Mouse (Mus musculus): ENCODE measurements around the gene Zfp341.

The Zfp341 gene

DNA sequence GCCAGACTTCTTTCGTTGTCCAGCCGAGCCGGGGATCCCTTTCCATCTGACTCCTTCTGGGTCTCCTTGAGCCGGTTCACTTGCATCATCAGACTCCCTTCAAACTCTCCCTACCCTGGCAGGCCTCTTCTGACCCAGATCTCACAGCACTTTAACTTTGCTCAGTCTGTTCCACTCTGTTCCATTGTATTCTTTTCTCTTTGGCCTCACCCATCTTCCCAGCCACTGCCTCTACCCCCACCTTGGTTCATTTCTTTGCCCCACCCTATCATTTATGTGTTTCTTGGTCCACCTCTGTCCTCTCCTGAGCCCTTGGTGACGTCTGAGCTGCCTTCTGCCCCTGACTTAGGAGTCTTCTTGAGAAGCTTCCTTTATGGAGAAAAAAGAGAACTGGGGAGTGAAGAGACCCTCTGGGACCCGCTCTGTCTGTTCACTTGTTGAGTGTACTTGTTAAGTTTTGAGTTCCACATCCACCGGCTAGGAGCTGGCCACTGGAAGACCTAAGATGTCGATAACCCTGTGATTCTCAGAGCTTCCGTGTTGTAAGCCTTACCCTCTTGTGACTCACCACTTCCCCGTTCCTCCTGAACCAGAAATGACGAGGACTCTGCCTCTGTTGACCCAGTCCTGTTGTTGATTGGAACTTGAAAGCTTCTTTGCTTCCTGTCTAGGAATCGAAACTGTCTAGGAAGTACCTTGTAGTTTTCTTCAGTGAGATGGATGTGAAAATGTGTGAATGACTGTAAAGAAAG, 44.6 kb downstream of the Zfp341 start:
- CTCF ChIA-PET: interaction anchor here (0.5 to 1.8 kb wide), 11 partner anchors 9 to 55 kb away, joined by 3 to 17 read pairs (median 3); no protein-coding TSS in a partner anchor
- POLR2A ChIA-PET: interaction anchor here in 3 of 4 experiments (0.6 to 8.0 kb wide), 32 partner anchors 8 to 331 kb away, joined by 3 to 48 read pairs (median 6); partner anchors contain the start of genes 4930519P11Rik (in 1 of the 3), Eif2s2 (in 1 of the 3), Pxmp4 (in 1 of the 3) and Raly (in 1 of the 3)

DNA sequence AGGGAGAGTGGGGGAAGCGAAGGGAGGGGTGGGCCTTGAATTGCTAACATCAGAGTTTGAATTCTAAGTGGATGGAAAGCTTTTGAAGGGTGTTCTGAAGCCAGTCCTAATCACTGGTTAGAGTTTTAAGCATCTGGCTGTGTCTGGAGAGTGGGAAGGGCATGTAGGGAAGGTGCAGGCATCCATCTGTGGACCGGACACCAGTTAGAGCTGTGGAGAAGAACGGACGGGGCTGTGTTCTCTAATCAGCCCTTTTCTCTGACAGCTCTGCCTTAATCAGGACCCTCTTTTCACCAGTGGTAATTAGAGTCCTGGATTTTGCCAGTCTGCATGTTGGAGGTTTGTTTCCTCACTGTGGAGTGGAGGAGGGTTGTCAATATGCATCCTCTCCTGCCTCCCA, 46.0 kb downstream of the Zfp341 start:
- CTCF ChIA-PET: interaction anchor here in 1 of 4 experiments (1.1 kb wide), 1 partner anchor 54 kb away, joined by 3 read pairs; no protein-coding TSS in a partner anchor
- POLR2A ChIA-PET: interaction anchor here in 3 of 4 experiments (0.6 to 8.0 kb wide), 13 partner anchors 10 to 325 kb away, joined by 3 to 48 read pairs (median 3); partner anchors contain the start of gene Raly (in 1 of the 3)

DNA sequence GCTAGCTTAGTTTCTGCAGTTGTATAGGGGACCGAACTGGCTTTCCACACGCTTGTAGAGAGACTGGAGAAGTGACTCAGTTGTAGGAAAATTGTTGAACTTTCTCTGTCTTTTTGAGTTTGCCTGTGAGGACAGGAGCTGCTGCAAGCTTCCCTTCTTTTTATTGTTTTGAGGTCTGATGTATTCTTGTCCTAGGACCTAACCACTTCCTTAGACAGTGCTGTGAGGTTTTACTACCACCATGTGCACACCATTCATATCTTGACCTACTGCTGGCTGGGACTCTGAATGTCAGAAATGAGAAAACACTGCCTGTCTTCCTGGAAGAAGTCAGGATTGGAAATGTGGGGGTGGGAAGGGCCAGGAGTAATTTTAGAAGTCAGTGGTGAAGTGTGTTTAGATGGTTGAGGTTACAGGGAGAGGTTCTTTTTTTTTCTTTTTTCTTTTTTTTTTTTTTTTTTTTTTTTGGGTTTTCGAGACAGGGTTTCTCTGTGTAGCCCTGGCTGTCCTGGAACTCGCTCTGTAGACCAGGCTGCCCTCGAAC, 46.5 kb downstream of the Zfp341 start:
- CTCF ChIA-PET: no interaction called here
- POLR2A ChIA-PET: interaction anchor here in 3 of 4 experiments (0.7 to 8.0 kb wide), 11 partner anchors 9 to 166 kb away, joined by 3 to 48 read pairs (median 3); partner anchors contain the start of gene Raly (in 1 of the 3)

DNA sequence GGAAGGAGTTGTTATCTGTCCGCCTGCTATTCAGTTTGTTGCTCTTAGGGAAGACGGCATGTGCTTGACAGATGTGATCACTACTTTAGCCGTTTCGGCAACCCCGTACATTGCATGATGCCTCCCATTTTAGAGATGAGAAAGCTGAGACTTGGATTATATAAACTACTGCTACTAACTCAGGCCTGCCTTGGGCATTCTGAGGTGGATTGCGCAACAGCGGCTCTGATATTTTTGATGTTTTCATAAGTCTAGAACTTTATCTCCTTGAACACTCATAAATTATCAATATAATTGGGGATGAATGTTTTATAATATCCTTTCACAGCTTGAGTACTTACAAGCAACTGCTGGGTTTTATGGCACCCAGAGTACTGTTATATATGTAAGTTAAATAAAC, 55.6 kb downstream of the Zfp341 start:
- ChIA-PET CTCF (no interaction called here), POLR2A (interaction anchor here in 2 of 4 experiments (0.5 to 3.5 kb wide), 3 partner anchors 9 to 13 kb away, joined by 3 to 24 read pairs (median 6); no protein-coding TSS in a partner anchor)

DNA sequence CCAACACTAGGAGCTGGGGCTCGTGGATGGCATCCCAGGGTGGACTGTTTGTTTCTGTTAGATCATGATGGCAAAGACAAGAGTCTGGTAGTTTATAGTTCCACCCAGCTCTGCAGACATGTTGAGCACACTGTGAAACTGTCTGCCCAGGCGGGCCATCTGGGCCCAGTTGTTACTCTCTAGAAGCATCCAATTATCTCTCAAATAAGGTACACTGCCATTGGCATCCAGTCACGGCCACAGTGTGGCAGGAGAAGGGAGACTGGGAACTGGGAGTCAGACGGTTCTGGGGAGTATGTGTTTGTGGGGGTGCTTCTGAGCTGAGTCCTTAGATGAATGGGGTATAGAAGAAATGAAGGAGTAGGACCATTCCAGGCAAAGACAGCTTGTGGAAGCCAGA, 57.0 kb downstream of the Zfp341 start:
- ChIA-PET CTCF (no interaction called here), POLR2A (interaction anchor here in 3 of 4 experiments (0.6 to 3.5 kb wide), 9 partner anchors 10 to 445 kb away, joined by 3 to 24 read pairs (median 3); no protein-coding TSS in a partner anchor)

DNA sequence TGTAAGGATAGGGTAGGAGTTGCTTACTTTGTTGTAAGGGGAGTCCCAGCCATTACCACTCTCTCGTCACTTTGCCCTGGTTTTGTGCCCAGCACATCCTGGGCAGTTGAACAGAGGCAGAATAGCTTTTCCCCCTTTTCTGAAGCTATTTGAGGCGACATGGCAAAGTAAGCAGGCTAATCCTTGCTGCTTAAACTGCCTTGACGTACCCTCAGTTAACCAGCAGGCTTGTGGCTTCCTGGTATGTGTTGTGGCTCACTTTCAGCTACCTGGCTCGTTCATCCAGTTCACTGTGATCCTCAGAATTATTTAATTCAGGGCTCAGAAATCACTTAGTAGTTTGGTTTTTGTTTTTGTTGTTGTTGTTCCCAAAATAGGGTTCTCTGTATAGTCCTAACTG, 57.6 kb downstream of the Zfp341 start:
- CTCF ChIA-PET: no interaction called here
- POLR2A ChIA-PET: interaction anchor here in 3 of 4 experiments (0.6 to 3.5 kb wide), 8 partner anchors 10 to 446 kb away, joined by 3 to 24 read pairs (median 4); no protein-coding TSS in a partner anchor

DNA sequence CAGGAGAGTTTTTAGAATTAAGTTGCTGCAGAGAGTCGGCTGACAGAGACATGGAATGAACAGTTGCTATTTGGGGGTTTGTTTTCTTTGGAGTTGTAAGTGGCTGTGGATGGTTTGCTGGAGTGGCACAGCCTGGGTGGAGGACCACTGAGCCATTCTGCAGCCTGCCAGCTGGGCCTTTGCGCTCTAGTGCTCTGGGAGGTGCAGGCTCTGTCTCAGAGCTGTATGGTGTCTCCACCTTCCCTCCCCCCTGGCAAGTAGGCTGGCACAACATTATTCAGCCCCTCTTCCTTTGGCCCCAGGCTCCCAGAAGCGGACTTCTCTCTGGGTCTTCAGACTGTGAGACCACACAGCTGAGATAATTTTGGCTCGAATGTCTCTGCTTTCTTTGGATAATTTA, 60.9 kb downstream of the Zfp341 start:
- ChIA-PET POLR2A (no interaction called here), CTCF (interaction anchor here in 2 of 4 experiments (0.7 kb wide), 2 partner anchors 17 to 77 kb away, joined by 3 to 4 read pairs; no protein-coding TSS in a partner anchor)

DNA sequence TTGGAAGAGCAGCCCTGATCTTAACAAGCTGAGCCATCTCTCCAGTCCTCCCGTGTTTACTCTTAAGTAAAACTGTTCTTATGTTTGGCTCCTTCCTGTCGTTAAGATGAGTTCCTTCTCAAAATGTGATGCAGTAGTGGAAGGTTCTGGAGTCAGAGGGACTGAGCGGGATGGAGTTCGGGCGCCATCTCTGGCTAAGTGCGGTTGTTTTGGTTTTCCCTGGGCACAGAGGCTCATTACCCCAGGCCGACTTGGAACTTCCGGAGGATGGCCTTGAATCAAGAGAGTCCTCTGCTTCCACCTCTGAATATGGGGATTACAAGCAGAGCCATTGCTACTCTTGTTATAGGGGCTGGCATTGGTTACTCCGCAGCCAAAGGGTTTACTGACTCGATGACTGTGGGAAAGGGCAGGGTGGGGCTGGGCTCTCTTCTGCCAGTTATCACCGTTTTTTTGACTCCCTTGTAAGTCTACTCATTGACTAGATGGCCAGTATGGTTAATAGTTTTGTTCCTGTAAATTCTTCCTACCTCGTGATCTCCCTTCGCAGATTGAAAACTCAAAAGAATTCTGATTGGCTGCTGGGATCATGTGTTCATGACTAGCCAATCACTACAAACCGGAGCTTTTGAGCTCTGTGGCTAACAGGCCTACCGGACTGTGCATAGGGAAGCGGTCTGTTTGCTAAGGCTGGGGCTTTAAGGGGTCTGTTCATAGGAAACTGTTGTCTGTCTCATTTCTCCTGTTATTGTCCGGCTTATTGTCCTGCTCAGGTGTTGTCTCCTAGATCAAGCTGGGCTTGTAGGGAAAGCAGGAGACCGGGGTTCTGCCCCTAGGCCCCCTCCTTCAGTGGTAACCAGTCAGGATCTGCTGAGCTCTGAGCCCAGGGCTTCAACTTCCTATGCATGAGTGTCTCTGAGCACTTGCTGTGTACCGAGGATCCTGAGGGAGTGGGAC, 63.8 kb downstream of the Zfp341 start:
- ChIA-PET CTCF (interaction anchor here in 3 of 4 experiments (0.5 to 2.3 kb wide), 21 partner anchors 12 to 376 kb away, joined by 3 to 7 read pairs (median 3); no protein-coding TSS in a partner anchor), POLR2A (interaction anchor here (0.6 to 2.3 kb wide), 63 partner anchors 9 to 1890 kb away, joined by 3 to 48 read pairs (median 4); partner anchors contain the start of genes Raly (in 3 of the 4), 4930519P11Rik (in 2 of the 4), Chmp4b (in 2 of the 4) and Eif2s2 (in 2 of the 4))

DNA sequence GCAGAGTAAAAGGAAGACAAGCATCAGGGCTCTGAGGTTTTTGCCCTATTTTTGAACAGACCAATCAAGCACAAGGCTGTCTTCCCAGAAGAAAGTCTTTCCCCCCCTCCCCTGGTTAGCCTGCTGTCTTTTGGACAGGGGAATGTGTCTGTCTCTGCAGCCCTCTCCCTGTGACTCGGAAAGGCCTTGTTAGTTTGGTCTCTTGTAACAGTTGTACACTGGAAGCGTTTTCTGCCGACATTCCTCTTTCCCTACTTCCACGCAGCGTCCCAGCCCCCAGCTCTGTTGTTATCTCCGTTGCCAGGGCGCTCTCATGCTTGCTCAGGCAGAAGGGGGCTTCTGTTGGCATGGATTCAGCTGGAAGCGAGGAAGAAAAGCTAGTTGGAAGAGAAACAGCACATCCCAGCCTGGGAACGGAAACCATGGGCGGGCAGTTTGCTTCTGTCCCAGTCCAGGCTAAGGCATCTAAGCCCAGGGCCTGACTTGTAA, 64.6 kb downstream of the Zfp341 start:
- ChIA-PET POLR2A (interaction anchor here (0.6 to 2.3 kb wide), 66 partner anchors 8 to 329 kb away, joined by 3 to 48 read pairs (median 4); partner anchors contain the start of genes Raly (in 3 of the 4), 4930519P11Rik (in 2 of the 4), Chmp4b (in 2 of the 4) and Eif2s2 (in 2 of the 4)), CTCF (interaction anchor here in 3 of 4 experiments (0.5 to 2.3 kb wide), 20 partner anchors 11 to 377 kb away, joined by 3 to 7 read pairs (median 3); no protein-coding TSS in a partner anchor)

DNA sequence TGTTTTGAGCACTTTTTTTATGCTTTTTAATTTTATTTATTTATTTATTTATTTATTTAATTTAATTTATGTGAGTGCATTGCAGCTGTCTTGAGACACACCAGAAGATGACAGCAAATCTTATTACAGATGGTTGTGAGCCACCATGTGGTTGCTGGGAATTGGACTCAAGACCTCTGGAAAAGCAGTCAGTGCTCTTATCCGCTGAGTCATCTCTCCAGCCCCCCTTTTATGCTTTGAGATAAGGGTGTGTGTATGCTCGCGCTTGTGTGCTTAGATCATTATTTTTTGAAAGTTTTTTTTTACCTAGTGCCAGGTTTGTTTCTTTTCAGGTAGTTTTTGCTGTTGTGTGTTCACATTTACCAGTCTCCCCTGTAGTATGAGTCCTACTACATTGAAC, 65.9 kb downstream of the Zfp341 start:
- POLR2A ChIA-PET: interaction anchor here in 3 of 4 experiments (0.5 to 2.3 kb wide), 6 partner anchors 8 to 122 kb away, joined by 3 to 12 read pairs (median 4); partner anchors contain the start of genes 4930519P11Rik (in 1 of the 3), Raly (in 1 of the 3) and Zfp341 (in 1 of the 3)
- CTCF ChIA-PET: interaction anchor here in 1 of 4 experiments (1.2 kb wide), 1 partner anchor 14 kb away, joined by 3 read pairs; no protein-coding TSS in a partner anchor

DNA sequence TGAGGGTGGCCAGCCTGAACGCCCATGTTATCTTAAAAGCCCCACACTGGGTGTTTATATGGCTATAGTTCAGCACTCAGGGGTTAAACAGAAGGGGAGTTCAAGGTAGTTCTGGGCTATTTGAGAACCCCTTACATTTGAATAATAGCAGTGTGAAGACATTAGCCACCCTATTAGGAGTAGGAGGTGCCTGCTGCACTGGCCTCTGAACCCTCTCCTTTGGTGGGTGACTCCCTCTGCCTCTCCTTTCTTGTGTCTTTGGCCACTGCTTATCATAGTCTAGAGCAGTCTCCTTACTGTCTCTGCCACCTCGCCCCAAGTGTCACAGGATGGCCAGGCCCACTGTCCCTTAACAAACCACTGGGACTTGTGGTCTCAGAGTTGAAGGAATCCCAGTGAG, 67.2 kb downstream of the Zfp341 start:
- POLR2A ChIA-PET: interaction anchor here in 2 of 4 experiments (0.9 to 1.5 kb wide), 6 partner anchors 10 to 29 kb away, joined by 3 to 6 read pairs (median 4); partner anchors contain the start of gene Chmp4b (in 1 of the 2)

DNA sequence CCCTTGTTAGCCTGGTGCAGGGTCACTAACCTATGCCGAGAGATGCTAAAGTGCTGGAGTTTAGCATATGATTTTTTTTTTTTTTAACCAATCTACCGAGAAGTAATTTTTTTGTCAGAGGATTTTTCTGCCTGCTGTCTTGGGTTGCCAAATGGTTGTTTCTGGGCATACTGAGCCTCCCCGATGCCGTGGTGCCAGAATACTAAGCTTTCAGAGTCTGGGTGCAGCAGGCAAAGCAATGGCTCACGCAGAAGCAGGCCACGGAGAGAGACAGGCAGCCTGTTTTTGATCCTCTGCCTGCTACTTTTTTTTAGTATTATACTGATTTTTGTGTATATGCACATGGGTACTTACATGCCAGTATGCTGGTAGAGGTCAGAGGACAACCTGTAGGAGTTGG, 67.8 kb downstream of the Zfp341 start:
- ChIA-PET CTCF (no interaction called here), POLR2A (interaction anchor here in 3 of 4 experiments (0.5 to 1.5 kb wide), 6 partner anchors 11 to 331 kb away, joined by 3 to 6 read pairs (median 4); partner anchors contain the start of genes Raly (in 1 of the 3) and a (in 1 of the 3))

More for the DNA sequence above, 67.2 kb downstream of the Zfp341 start:
- CTCF ChIA-PET: no interaction called here

DNA sequence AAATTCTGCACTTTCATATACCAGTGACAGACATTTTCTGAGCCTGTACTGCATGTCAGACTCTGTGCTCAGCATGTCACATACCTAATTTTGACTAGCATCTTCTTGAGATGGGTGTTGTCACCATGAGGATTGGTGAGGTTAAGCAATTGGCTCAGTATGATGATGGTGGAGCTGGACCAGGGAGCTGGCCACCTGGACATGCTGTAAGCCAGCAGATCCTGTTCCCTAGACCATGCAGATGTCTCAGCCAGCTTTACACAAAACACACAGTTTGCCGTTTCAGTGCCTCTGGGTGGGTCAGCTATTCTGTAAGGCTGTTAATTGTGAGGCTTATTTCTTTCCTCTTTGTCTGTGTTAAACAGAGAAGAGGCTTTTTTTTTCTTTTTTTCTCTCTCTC, 69.6 kb downstream of the Zfp341 start:
- CTCF ChIA-PET: interaction anchor here in 3 of 4 experiments (0.6 to 0.7 kb wide), 4 partner anchors 19 to 226 kb away, joined by 3 to 4 read pairs (median 3); no protein-coding TSS in a partner anchor
- POLR2A ChIA-PET: interaction anchor here in 3 of 4 experiments (0.5 to 1.4 kb wide), 5 partner anchors 8 to 70 kb away, joined by 3 to 5 read pairs (median 3); partner anchors contain the start of genes 4930519P11Rik (in 1 of the 3) and Zfp341 (in 1 of the 3)

DNA sequence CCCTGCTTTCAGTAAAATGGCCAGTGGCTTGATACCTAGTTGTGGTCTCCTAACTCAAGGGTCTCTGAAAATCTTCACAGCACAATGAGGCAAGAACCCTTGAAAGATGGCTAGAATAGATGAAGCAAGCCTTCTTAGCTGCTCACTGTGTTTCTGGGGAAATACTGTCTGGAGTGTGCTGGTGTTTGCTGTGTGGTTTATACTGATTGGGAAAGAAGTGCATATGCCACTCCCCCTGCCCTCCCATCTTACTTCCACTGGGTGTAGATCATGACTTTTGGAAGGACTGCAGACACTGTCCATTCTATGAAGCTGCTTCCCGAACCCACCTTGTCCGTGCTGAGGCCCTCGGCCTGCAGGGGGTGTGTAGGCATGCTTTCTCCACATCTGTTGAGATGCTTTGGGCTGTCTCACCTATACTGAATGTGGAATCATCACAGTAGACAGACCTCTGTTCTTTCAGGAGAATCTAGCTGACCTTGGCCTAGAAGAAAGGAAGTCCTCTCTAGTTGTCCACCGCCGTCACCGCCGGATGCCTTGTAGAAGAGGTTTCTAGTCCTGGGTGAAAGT, 71.9 kb downstream of the Zfp341 start:
- POLR2A ChIA-PET: interaction anchor here in 3 of 4 experiments (0.7 to 2.5 kb wide), 7 partner anchors 8 to 105 kb away, joined by 3 to 13 read pairs (median 3); partner anchors contain the start of gene Raly (in 1 of the 3)
- CTCF ChIA-PET: no interaction called here

DNA sequence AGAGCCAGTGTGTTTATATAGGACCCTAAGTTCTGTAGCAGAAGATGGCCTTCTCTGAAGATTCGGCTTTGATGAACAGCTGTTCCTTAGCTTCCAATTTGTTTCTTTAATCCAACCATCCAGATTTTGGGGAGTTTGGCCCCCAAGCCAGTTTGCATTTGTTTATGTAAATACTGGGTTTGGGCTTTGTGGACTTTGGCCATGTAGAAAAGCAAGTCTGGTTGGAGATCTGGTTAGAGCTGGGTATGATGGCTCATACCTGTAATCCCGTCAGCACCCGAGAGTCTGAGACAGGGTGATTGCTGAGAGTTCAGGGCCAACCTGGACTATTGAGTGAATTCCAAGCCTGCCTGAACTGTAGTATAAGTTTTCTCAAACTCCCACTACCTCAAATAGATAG, 72.7 kb downstream of the Zfp341 start:
- CTCF ChIA-PET: interaction anchor here in 1 of 4 experiments (0.6 kb wide), 1 partner anchor 73 kb away, joined by 3 read pairs; no protein-coding TSS in a partner anchor
- POLR2A ChIA-PET: interaction anchor here in 3 of 4 experiments (1.0 to 2.5 kb wide), 6 partner anchors 9 to 105 kb away, joined by 3 to 13 read pairs (median 3); partner anchors contain the start of gene Raly (in 1 of the 3)

DNA sequence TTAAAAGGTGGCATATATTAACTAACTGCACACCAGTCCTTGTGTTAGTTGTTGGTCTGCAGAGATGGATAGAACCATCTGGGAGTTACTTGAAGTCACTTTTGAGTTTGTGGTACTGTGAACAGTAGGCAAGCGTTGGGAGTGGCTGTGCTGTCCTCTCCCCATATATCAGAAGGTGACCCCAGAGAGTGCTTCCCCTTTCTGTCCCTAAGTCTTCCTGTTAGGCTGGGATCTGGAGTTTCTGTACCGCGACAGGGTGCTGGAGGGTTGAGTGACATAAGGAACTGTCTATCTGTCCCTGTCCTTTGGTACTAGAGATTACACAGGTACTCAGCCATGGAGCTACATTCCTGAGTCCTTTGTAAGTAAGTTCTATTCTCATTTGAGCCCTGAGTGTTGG, 73.7 kb downstream of the Zfp341 start:
- ChIA-PET CTCF (no interaction called here), POLR2A (interaction anchor here in 2 of 4 experiments (0.6 to 2.5 kb wide), 4 partner anchors 8 to 129 kb away, joined by 3 to 13 read pairs (median 3); no protein-coding TSS in a partner anchor)

Data from embryonic stem cell, embryonic (primary cell).